Mouse (Mus musculus) erythroblast, embryonic 14.5 days (primary cell): ENCODE measurements around the gene Dlx1. TPM values are rescaled to one million over a fixed set of nuclear protein-coding genes. Genes with fewer than 3 reads are reported as not detected.

ENCODE experiments used
- H3K27me3 ChIP-seq: 2 replicates; pipeline ENCODE4 v1.6.1; 2012; ENCODE audit warnings: inconsistent platforms; ENCODE audit not compliant: control insufficient read depth
- H3K36me3 ChIP-seq: 2 replicates; pipeline ENCODE4 v1.6.1; 2012; ENCODE audit warnings: mild to moderate bottlenecking, inconsistent platforms; ENCODE audit not compliant: control insufficient read depth
- H3K4me1 ChIP-seq: 2 replicates; pipeline ENCODE4 v1.6.1; 2012; ENCODE audit warnings: inconsistent platforms; ENCODE audit not compliant: control insufficient read depth
- H3K4me3 ChIP-seq: replicated peaks from 2 replicates; pipeline ENCODE3; 2012; ENCODE audit warnings: moderate library complexity, mild to moderate bottlenecking, inconsistent platforms
- H3K9me3 ChIP-seq: 2 replicates; pipeline ENCODE4 v1.6.1; 2012; ENCODE audit warnings: low read length, inconsistent platforms, mixed read lengths; ENCODE audit not compliant: control insufficient read depth
- GATA1 ChIP-seq: IDR thresholded peaks from 2 replicates; pipeline ENCODE4 v1.6.1; 2012; ENCODE audit warnings: low read length, inconsistent platforms, mixed read lengths
- TAL1 ChIP-seq: IDR thresholded peaks from 3 replicates; pipeline ENCODE4 v1.6.1; 2012; ENCODE audit warnings: low read length, inconsistent platforms, mixed read lengths
- polyA plus RNA-seq: library from polyadenylated mRNA; stranded (reverse); fragments of >175 nt; gene quantifications from 2 replicates; pipeline ENCODE4 v1.2.3, GENCODE M21; 2012

The Dlx1 gene
- polyA plus RNA-seq, 1 experiment = 0.01 TPM

- Histone ChIP-seq H3K27me3 (peaks cover 100% of the 10 kb centered on the region), H3K36me3 (no peaks in the 10 kb centered on the region), H3K9me3 (peaks cover 23% of the 10 kb centered on the region; the same call in 1 of the 2 replicates), H3K4me3 (no peak overlapping the region), H3K4me1 (peaks cover 20% of the 10 kb centered on the region)
- TF ChIP-seq GATA1 = no peak
- TF ChIP-seq TAL1 = no peak
These were observed 4.4 kb downstream of the Dlx1 start for GRCm38 (mm10) chr2:71531990-71532970.

- Histone ChIP-seq H3K4me1 (peaks cover 18% of the 10 kb centered on the region), H3K4me3 (no peak overlapping the region), H3K9me3 (peaks cover 23% of the 10 kb centered on the region; the same call in 1 of the 2 replicates), H3K27me3 (peaks cover 100% of the 10 kb centered on the region), H3K36me3 (no peaks in the 10 kb centered on the region)
- TF ChIP-seq GATA1 (no peak), TAL1 (no peak)
These were observed 5.2 kb downstream of the Dlx1 start for GRCm38 (mm10) chr2:71533094-71533493.

GRCm38 (mm10) chr2:71534242-71535052 is 6.5 kb downstream of the Dlx1 start:
- H3K9me3 ChIP-seq = peaks cover 21% of the 10 kb centered on the region; the same call in 1 of the 2 replicates
- H3K36me3 ChIP-seq = no peaks in the 10 kb centered on the region
- peaks cover 100% of the 10 kb centered on the region for H3K27me3 ChIP-seq
- H3K4me1 ChIP-seq = peaks cover 13% of the 10 kb centered on the region
- H3K4me3 ChIP-seq = no peak overlapping the region
- TF ChIP-seq GATA1 (no peak), TAL1 (no peak)

GRCm38 (mm10) chr2:71540611-71541417 is 12.9 kb downstream of the Dlx1 start:
- Histone ChIP-seq H3K36me3 (no peaks in the 10 kb centered on the region), H3K9me3 (peaks cover 36% of the 10 kb centered on the region), H3K4me1 (peaks cover 16% of the 10 kb centered on the region), H3K4me3 (no peak overlapping the region), H3K27me3 (peaks cover 100% of the 10 kb centered on the region)
- TF ChIP-seq TAL1 (no peak), GATA1 (no peak)

GRCm38 (mm10) chr2:71541418-71542226 is 13.7 kb downstream of the Dlx1 start:
- Histone ChIP-seq H3K9me3 (peaks cover 44% of the 10 kb centered on the region), H3K4me1 (peaks cover 24% of the 10 kb centered on the region), H3K4me3 (no peak overlapping the region), H3K36me3 (no peaks in the 10 kb centered on the region), H3K27me3 (peaks cover 100% of the 10 kb centered on the region)
- TF ChIP-seq TAL1 (no peak), GATA1 (no peak)

- peaks cover 100% of the 10 kb centered on the region for H3K27me3 ChIP-seq
- TF ChIP-seq TAL1 = no peak
- TF ChIP-seq GATA1 = no peak
- peaks cover 26% of the 10 kb centered on the region for H3K4me1 ChIP-seq
- no peak overlapping the region for H3K4me3 ChIP-seq
- no peaks in the 10 kb centered on the region for H3K36me3 ChIP-seq
- H3K9me3 ChIP-seq = peaks cover 47% of the 10 kb centered on the region
These were observed 14.4 kb downstream of the Dlx1 start for GRCm38 (mm10) chr2:71542227-71542815.

- peaks cover 47% of the 10 kb centered on the region for H3K9me3 ChIP-seq
- peaks cover 99% of the 10 kb centered on the region for H3K27me3 ChIP-seq
- H3K36me3 ChIP-seq = no peaks in the 10 kb centered on the region
- peaks cover 26% of the 10 kb centered on the region for H3K4me1 ChIP-seq
- H3K4me3 ChIP-seq = no peak overlapping the region
- no peak for TF ChIP-seq TAL1
- no peak for TF ChIP-seq GATA1
These were observed 14.9 kb downstream of the Dlx1 start for GRCm38 (mm10) chr2:71542816-71543301.

- peaks cover 99% of the 10 kb centered on the region for H3K27me3 ChIP-seq
- H3K36me3 ChIP-seq = no peaks in the 10 kb centered on the region
- H3K9me3 ChIP-seq = peaks cover 47% of the 10 kb centered on the region
- H3K4me1 ChIP-seq = peaks cover 26% of the 10 kb centered on the region
- TF ChIP-seq GATA1 (no peak), TAL1 (no peak)
- H3K4me3 ChIP-seq = no peak overlapping the region
These were observed 15.6 kb downstream of the Dlx1 start for GRCm38 (mm10) chr2:71543531-71543930.
